Mouse (Mus musculus) layer of hippocampus, adult 2 months (tissue): ENCODE data around the gene Anxa11. TPM values are rescaled to one million over a fixed set of nuclear protein-coding genes. Genes with fewer than 3 reads are reported as not detected.
"Not testable (repeated sequence)": the region's sequence is repeated elsewhere in the genome, so short reads cannot be mapped to it uniquely, and the experiment has no call there.

Experiments
- DNase-seq, 2 experiments: peaks; one replicate each; pipeline ENCODE4 v3.0.0; 2022; ENCODE audit warnings: low spot score in 2 of 2
- H3K27ac ChIP-seq: fragments of 200-600 bp; 2 replicates; pipeline ENCODE4 v1.8.1; 2022
- H3K4me3 ChIP-seq: fragments of 200-600 bp; 2 replicates; pipeline ENCODE4 v1.8.1; 2022; ENCODE audit warnings: mild to moderate bottlenecking
- CTCF ChIP-seq: fragments of 200-600 bp; conservative IDR thresholded peaks from 2 replicates; pipeline ENCODE4 v1.8.1; 2022; ENCODE audit warnings: antibody characterized with exemption, mild to moderate bottlenecking, moderate library complexity
- long read RNA-seq, 2 experiments: library from polyadenylated mRNA; stranded (forward); transcript quantifications; one replicate each; pipeline ENCODE4 v2.0.0; 2021; ENCODE audit warnings: borderline mapping rate in 2 of 2
- total RNA-seq, 2 experiments: library from RNA; stranded (reverse); gene quantifications; 2 replicates each; pipeline ENCODE4 v1.2.3; 2021

Anxa11 gene
- 10 to 100 TPM; 87.9 to 88.8 TPM for total RNA-seq
- long read RNA-seq, experiment 1, transcript Anxa11-201 (15 exons, 2,394 nt), result major isoform, 55 of 75 reads
- long read RNA-seq, experiment 1, partial matches to known transcripts, result 10 of 75 reads
- long read RNA-seq, experiment 1, other reads (novel, unspliced or antisense), result 10 of 75 reads
- long read RNA-seq, experiment 2, transcript Anxa11-201 (15 exons, 2,394 nt), result major isoform, 76 of 93 reads
- long read RNA-seq, experiment 2, partial matches to known transcripts, result 9 of 93 reads
- long read RNA-seq, experiment 2, other reads (novel, unspliced or antisense), result 5 of 93 reads

GRCm38 (mm10) chr14:25841991-25842687, at the start of gene Anxa11:
TSS of gene Anxa11 (plus strand) at chr14:25842156.
- peak; percentile 51 to 78 for DNase-seq
- no peak for TF ChIP-seq CTCF
- Histone ChIP-seq H3K4me3 (peak within 1 kb of the TSS; percentile 93), H3K27ac (peak within 1 kb of the TSS; percentile 75)

- Histone ChIP-seq H3K27ac (0 out of 2 replicates have a peak overlapping the region, but pooled peaks have one; percentile 36), H3K4me3 (no peak overlapping the region)
- no peak for DNase-seq
- no peak for TF ChIP-seq CTCF
These were observed 47.6 kb upstream of the Anxa11 start for GRCm38 (mm10) chr14:25794331-25794730.

DNA sequence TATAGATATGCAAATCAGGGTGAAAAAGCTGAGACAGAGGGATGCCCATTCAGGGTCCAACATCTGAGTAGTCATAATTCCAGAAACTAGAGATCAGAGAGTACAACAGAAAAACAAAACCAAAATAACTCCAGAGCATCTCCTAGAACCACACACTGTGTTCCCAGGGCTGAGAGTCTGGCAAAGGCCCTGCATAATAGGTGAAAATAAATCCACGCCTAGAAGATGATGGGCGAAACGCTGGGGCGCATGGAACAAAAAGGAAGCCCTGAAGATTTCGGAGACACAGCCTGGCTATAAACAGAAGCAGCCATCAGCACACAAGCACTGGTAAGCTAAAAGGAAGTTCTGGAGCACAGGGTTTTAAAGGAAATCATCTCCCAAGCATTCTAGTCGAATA, 46.9 kb upstream of the Anxa11 start:
- DNase-seq, result no peak
- peak overlapping the region; percentile 85 for H3K27ac ChIP-seq
- TF ChIP-seq CTCF, result no peak

GRCm38 (mm10) chr14:25795561-25796174, 46.3 kb upstream of the Anxa11 start:
- no peak for TF ChIP-seq CTCF
- DNase-seq, result peak; percentile 67 to 79
- Histone ChIP-seq H3K27ac (peak overlapping the region; percentile 85), H3K4me3 (no peak overlapping the region; the same call in 1 of the 2 replicates)

More for the DNA sequence above, 46.9 kb upstream of the Anxa11 start:
- no peak overlapping the region; the same call in 1 of the 2 replicates for H3K4me3 ChIP-seq

DNA sequence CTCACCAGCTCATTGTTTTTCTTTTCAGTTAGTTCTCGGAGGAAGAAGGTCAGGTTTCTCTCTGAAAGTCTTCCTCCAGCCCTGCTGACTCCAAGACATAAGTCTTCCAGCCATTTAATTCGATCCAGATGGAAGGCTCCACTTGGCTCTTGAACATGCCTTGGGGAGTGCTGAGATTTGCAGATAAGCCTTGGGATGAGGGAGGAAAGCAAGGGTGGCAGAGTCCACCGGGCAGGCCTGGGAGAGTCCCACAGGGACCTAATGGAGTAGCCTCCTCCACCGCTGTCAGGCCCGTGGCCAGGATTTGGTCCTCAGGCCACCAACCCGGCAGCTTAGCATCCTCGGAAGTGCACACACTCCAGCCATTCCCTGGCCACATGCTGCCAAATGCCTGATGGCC, 45.3 kb upstream of the Anxa11 start:
- DNase-seq, result no peak
- TF ChIP-seq CTCF, result no peak
- Histone ChIP-seq H3K27ac (no peak overlapping the region), H3K4me3 (no peak overlapping the region)

- DNase-seq, result peak; percentile 71 to 91
- Histone ChIP-seq H3K4me3 (no peak overlapping the region), H3K27ac (no peak overlapping the region)
- peak; percentile 90 for TF ChIP-seq CTCF
These were observed 41.6 kb upstream of the Anxa11 start for GRCm38 (mm10) chr14:25800166-25800960.

GRCm38 (mm10) chr14:25802511-25802910, 39.4 kb upstream of the Anxa11 start:
- no peak overlapping the region for H3K27ac ChIP-seq
- TF ChIP-seq CTCF, result no peak
- DNase-seq, result no peak
- H3K4me3 ChIP-seq, result no peak overlapping the region

- TF ChIP-seq CTCF, result no peak
- Histone ChIP-seq H3K4me3 (no peak overlapping the region), H3K27ac (no peak overlapping the region)
- DNase-seq, result no peak
These were observed 38.6 kb upstream of the Anxa11 start for GRCm38 (mm10) chr14:25803246-25803809.

DNA sequence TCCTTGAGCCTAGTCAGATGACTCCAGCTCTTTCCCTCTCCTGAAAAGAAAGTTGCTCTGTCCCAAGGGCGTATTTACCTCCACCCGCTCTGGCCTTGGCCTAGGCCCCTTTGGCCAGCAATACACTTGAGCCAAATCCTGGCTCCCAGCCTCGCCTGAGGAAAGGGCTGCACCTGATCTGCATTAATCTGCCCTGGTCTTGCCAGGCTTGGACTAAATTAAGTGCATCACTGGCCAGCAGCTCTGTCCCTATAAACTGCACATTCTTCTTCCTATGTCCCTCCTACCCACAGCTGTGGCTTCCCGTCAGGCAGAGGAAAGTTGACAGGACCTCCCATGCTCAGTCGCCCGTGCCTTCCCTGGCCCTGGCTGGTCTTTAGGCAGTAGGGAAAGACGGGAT, 36.1 kb upstream of the Anxa11 start:
- peak overlapping the region; percentile 51; the same call in 1 of the 2 replicates for H3K27ac ChIP-seq
- no peak overlapping the region for H3K4me3 ChIP-seq
- DNase-seq, result peak; percentile 48 to 57
- TF ChIP-seq CTCF, result no peak

DNA sequence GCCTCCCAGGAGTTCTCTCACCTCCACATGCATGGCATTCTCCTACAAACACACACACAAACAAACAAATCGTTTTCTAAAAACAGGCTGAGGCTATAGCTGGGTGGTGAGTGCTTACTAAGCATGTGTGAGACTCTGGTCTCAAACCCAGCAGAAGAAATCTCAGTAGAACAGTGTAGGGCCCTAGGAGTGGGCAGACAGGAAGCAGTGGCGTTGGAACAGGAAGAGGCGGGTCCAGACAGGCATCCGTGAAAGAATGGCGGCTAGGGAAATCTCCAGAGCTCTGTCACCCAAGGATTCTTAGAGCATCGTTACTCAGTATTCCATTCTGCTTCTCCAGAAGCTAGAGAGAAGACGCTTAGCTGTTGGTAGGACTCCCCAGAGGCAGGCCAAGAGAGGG, 35.4 kb upstream of the Anxa11 start:
- Histone ChIP-seq H3K4me3 (no peak overlapping the region), H3K27ac (no peak overlapping the region)
- DNase-seq, result no peak
- TF ChIP-seq CTCF, result no peak

- not testable (repeated sequence) for H3K4me3 ChIP-seq, H3K27ac ChIP-seq, DNase-seq
These were observed 30.9 kb upstream of the Anxa11 start for GRCm38 (mm10) chr14:25811026-25811425.

- H3K27ac ChIP-seq, result no peak overlapping the region
- TF ChIP-seq CTCF, result no peak
- no peak for DNase-seq
- H3K4me3 ChIP-seq, result no peak overlapping the region
These were observed 27.8 kb upstream of the Anxa11 start for GRCm38 (mm10) chr14:25814140-25814539.
